Mouse (Mus musculus) right cerebral cortex, adult 2 months (tissue): ENCODE measurements around the gene Gbf1.
A peak's percentile ranks its signal among the peaks of the same experiment; 100 is the strongest.

Experiments
- DNase-seq, 2 experiments: peaks; one replicate each; pipeline ENCODE4 v3.0.0; 2021 to 2022; ENCODE audit warnings: low spot score in 2 of 2

Gbf1 gene

DNA sequence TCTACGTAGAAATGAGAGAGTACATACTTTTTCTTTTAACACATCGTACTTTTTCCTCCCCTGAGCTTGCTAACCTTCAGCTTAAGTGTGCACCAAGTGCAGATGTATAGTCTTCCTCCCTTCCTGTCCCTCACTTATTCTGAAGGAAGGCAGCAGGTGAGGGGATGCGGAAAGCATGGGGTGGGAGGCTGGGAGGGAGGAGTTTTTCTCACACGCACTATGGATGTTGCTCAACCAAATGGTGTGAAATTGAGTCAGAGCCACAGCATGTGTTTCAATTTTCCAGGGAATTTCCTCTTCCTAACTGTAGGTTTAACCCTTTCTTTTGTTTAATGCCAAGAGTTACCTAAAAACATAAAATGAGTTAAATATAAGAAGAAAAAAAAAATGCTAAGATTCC, 70.8 kb downstream of the Gbf1 start:
- peak; percentile 17 to 19 for DNase-seq

DNA sequence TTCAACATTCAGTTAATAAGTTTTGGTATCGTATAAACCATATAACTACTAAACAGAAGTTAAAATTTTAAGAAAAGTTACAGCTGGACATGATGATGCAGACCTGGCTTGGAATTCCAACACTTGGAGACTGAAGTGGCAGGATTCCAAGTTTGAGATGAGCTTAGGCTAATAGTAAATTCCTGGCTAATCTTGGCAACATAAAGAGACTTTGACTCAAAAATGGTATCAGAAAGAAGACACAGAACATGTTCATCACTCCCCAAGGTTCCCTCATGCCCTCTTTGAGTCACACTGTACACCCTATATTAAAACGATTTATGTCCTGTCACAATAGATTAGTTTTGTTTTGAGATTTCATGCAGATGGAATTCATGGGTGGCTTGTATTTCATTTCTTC, 72.6 kb downstream of the Gbf1 start:
- no peak for DNase-seq

DNA sequence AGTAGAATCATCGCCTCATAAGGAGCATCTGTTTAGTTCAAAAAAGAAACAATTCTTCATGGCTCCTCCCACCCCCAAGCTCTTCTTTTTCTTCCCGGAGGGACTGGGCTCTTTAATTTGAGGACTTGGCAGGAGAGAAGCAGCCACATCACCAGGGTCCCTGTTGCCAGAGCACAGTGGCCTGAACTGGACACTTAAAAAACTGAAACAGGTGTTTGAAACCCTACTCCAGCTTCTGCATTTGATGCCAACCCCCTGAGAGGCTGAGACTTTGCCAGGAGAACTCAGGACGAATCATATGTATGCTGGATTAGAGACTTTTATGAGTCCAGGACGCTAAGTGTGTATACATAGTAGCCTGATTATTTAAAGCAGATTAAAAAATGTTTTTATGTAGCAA, 73.2 kb downstream of the Gbf1 start:
- DNase-seq: no peak

DNA sequence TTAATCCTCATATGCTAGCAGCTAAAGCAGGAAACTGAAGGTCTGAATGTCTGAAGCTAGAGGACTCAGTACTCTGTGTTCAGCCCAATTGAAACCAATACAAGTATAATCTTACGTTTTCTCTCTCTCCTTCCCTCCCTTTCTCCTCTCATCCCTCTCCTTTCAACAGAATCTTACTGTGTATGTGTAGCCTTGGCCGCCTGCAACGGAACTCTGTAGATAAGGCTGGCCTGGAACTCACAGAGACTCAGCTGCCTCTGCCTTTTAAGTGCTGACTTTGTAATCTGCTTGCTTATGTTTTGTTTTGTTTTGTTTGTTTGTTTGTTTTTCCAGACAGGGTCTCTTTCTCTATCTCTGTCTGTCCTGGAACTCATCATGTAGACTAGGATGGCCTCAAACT, 74.0 kb downstream of the Gbf1 start:
- DNase-seq: no peak

DNA sequence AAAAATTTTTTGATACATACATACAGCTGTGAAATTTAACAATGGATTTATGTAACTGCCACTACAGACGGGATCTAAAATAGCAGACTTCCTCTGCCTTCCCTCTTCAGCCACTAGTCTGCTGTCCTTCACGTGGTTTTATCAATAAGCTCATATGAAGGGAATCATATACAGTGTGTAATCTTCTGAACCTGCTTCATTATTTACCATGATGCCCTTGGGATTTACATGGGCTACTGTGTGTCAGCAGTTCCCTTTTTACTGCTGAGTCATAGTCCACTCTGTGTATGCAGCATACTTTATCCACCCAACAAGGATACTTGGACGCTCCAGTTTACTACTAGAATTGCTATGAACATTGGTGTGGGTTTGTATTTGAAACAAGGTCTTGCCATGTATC, 75.0 kb downstream of the Gbf1 start:
- DNase-seq: no peak

DNA sequence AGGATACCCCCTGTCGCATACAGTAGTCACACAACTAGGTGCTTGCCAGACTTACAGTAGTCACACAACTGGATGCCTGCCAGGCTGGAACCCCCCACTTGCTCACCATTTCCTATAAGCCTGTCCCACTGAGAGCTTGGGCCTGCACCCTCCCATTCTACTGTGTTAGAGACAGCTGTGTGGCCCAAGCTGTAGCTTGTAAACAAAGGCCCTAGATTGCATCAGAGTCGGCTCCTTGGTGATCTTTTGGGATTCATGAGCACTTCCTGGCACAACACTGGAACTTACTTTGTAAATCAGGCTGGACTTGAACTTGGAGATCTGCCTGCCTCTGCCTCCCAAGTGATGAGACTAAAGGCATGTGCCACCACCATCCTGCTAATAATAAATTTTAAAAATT, 82.1 kb downstream of the Gbf1 start:
- no peak for DNase-seq

DNA sequence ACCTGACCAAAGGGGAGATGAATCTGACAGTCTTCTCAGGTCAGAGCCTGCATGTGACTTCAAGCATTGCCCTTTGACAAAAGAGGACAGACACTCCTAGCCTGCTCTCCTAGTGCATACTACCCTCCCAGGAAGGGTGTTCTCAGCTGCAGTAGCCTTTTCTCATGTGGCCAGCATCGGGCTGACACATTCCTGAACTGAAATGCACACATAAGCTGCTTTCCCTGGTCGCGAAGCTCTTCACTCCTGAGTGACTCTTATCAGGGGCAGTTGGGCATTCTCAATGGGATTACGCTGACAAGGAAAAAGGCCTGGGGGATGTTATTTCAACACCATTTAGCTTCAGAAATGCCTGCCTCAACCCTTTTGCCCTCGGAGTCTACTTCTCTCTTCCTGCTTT, 84.3 kb downstream of the Gbf1 start:
- no peak for DNase-seq

DNA sequence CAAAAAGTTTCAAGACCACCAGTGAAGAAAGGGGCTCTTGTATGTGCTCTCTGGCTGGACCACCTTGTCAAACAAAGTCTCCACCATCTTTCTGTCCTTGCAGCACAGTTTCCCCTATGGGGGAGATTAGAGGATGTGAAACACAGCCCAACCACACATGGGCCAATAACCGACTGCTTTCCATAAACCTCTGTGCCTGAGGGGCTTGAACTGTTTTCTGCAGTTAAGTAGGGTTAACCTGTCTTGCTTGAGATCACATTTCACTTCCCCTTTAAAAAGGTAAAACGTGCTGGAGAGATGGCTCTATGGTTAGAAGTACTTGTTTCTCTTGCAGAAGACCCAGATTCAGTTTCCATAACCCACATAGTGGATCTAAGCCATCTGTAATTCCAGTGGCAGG, 87.9 kb downstream of the Gbf1 start:
- no peak for DNase-seq

DNA sequence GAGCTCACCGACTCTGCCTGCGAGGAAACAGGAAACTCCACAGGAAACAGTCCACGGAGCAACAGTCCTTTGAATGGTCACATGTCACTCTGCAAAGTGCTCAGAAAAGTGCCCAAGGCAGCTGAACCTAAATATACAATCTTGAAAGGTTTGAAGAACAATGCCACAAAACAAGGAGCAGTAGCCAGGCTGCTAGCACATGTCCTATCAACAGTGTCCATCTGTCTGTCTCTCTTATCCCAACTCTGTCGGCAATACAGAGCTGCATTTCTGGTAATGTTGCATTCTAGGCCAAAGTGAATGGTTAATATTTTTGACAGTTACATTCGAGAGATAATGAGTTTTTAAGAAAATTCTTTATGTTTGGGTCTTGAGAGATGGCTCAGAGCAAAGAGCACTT, 90.1 kb downstream of the Gbf1 start:
- no peak for DNase-seq

DNA sequence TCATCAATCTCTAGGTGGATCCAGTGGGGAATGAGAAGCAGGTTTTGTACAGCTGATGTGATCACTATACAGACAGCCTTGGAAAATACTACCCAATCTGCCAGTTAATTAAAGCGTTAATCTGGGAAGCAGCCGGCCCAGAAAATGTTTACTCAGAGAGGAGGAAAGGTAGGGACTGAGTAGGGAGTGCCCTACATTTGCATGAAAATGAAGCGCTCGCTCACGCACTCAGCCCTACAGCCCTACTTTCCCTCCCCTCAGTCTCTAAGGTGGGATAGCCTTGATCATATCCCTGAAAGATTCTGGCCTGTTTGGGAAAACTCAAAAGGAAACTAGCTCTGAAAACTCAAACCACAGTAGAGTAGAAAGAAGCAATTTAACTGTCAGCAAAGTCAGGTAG, 92.3 kb downstream of the Gbf1 start:
- no peak for DNase-seq

DNA sequence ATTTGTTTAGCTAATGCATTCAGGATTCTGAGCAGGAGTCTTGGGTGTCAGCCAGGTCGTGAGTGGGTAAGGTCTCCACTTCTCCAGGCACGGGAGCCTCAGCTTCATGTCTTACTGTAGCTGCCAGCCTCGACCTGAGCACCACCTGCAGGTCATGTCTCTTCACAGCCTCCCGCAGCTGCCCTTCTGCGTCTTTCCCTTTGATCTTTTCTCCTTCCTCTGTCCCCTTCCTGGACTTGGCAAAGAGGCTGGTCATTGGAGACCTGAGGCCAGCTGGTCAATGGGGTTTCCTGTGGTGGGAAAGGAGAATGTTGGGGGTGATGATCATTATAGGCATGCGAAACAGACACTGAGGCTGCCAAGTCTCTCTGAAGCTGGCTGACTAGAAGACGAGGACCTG, 96.7 kb downstream of the Gbf1 start:
- DNase-seq: no peak

DNA sequence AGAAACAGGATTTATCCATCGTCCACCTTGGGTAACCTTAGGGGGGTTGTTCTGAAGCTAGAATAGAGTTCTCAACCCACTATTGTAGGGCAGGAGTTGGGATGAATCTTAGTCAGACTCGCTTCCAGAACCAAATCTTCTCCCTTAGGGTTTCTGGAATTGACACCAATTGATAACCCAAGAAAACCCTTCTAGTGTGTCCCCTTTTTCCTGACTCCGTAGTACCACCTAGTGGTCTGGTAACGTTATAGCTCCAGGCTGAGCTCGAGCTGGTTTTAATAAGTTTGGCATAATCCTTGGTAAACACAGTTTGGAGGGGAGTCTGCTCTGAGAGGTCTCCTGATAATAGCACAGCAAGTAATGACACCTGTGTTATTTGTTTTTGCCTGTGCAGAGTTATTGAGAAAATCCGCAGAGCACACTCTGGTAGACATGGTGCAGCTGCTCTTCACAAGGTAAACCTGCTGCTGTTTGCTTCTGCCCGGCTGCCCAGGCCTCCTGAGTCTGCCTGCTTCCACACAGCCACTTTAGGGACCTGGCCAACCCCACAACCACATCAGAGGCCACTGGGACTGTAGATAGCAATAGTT, 101.9 kb downstream of the Gbf1 start:
- peak; percentile 23 to 57 for DNase-seq

DNA sequence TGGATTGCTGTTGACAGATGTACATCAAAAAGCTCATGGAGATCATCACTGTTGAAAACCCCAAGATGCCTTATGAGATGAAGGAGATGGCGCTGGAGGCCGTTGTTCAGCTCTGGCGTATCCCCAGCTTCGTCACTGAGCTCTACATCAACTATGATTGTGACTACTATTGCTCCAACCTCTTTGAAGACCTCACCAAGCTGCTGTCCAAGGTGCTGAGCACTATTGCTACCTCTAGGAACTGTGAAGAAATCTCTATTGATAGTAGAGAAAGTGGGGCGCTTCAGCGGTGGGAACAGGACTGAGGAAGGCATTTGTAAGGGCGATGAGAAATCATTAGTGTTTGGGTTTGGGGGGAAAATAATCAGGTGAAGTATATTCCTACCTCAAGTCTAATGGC, 112.5 kb downstream of the Gbf1 start:
- DNase-seq: no peak

DNA sequence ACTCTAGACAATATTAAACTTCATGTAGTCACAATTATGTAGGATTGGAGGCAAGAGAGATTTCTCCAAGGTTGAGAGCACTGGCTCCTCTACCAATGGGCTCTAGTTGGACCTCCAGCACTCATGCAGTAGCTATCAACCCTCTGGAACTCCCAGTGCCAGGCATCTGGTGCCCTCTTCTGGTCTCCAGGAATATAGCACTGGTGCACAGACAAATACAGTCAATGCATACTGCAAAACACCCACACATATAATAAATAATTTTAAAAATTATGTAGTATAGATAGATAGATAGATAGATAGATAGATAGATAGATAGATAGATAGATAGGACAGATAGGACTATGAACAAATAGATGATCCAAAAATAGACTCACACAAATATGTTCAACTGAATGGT, 123.0 kb downstream of the Gbf1 start:
- DNase-seq: no peak

DNA sequence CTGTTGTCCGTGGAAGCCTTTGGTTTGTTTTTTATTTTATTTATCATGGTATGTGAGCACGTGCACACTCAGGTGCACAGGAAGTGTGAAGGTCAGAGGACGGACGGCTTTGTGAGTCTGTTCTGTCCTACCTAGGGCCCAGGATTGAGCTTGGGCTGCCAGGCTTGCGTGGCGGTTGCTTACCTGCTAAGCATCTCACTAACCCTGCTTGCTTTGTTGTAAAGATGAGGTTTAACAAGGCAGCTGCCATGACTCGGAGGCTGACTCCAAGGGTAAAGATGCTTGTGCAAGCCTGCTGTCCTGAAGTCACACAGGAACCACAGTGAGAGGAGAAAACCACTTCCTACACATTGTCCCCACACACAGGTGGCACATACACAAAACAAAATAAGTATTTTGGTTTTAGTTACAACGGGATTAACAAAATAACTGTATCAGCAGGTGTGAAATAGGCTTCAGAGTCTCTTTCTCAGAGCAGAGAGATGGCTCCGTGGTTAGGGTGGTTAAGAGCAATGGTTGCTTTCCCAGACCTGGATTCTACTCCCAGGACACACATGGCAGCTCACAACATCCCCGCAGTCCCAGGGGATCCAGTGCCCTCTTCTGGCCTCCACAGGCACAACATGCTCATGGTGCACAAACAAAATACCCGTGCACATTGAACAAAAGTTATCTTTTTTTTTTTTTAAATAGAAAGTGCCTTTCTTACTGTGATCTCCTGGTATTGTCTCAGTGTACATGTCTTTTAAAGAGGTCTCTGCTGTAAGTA, 130.0 kb downstream of the Gbf1 start:
- no peak for DNase-seq

DNA sequence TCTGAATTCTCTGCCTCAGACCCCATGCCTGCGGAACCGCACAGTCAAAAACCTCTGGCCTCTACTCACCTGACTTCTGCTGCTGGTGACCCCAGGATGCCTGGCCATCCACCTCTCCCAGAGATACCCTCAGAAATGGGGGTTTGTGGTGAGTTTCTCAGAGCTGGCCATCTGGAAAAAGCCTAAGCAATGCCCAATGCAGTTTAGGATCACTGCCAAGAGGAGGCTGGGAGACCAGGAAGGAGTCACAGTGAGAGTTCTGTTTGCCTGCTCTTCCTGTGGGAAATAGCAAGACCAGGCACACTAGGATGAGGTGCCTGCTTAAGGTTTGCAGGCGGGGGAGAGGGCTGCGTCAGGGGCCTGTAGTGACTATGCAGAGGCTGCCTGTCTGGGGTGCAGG, 132.4 kb downstream of the Gbf1 start:
- DNase-seq: no peak

DNA sequence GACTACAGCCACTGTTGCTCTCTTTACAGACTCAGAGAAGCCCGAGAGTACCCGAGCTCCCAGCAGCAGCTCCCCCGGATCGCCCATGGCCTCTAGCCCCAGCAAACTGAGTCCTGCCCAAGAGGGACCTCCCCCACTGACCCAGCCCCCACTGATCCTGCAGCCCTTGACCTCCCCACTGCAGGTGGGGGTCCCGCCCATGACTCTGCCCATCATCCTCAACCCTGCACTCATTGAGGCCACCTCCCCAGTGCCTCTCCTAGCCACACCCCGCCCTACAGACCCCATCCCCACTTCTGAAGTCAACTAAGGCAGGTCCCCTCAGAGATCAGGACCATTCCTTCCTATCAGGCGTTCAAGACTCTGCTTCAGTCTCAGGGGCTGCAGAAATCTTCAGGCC, 133.3 kb downstream of the Gbf1 start:
- no peak for DNase-seq

DNA sequence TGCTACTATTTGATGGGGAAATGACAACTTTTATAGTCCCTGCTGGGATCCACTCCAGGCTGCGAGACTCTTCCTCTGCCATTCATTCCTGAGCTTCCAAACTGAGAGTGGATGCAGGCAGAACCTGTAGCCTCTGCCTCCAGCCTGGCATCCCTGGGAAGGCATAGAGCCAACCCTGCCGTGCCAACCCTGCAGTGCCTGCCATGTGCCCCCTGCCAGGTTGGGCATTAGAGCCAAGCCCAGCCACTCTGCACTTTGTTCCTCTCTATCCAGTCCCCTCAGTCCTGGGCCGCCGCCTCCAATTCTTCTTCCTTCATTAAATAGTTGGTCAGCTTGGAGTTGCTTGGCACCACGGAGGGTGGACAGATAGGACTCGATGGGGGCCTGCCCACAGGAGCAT, 133.7 kb downstream of the Gbf1 start:
- DNase-seq: no peak

DNA sequence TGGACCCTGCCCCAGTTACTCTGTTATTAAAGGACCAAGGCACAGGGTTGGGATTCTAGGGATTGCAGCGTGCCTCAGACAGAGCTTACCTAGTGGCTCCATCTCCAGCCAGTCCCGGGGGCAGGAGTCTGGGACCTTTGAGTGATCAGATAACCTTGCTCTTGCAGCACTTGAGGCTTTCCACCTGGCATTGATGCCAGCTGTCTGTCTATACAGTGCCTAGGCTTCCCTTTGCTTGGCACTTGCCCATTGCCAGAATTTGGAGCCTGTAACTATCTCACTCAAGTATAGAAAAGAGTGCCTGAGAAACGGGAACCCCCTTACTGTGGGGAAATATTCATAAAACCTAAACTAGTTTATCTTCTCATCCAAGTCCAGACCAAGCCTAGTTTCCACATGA, 134.6 kb downstream of the Gbf1 start:
- no peak for DNase-seq

DNA sequence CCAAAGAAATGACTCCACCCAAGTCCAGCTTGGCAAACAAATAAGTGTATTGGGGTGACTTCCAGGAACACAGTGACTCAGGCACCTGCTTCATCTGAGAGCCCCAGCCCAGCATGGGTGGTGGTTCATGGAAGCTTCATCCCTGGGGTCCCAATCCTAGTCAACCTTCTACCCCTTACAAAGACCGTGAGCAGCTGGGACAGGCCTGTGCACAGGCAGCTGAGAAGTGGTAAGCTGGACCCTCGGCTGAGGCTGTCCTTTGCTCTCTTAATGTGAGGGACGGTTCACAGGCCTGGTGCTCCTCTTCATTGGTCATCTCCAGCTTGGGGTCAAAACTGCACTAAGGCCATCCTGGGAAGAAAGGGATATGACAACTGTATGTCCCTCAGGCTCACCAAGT, 135.3 kb downstream of the Gbf1 start:
- DNase-seq: no peak

DNA sequence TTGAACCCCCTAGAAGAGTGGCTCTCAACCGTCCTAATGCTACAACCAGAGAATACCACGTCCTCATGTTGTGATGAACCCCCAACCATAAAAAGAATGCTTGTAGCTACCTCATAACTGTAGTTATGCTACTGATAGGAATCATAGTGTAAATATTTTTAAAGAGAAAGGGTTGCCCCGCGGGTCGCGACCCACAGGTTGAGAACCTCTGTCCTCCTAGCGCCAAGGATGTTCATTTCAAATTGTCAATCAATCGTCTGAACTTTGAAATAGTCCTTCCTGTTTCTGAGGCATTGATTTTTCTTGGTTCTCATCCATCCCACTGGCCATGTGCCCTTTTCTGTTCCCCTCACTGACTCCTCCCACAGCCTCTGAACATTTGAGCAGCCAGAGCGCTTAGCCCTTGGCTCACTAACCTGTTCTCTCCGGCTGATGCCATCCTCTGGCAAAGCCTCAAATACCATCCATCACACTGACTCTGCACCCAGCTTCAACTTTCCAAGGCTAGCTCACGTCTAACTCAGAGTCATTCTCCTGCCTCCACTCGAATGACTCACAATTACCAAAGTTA, 138.3 kb downstream of the Gbf1 start:
- DNase-seq: no peak

DNA sequence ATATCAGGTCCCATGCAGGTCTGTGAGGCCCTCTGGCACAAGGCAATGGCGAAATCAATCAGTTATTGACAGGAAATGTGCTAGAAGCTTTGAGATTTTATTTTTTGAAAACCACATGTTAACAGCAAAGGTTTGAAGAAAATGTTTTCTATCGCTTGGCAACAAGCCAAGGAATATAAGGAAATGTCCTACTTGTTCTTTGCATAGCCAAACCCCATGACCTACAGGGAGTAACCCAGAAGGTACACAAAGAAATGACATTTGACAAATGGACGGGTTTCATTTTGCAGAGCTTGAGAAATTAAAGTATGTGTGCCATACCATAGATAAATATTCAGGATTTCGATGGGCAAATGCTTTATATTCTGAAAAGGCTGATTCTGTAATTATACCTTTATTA, 144.6 kb downstream of the Gbf1 start:
- DNase-seq: no peak

DNA sequence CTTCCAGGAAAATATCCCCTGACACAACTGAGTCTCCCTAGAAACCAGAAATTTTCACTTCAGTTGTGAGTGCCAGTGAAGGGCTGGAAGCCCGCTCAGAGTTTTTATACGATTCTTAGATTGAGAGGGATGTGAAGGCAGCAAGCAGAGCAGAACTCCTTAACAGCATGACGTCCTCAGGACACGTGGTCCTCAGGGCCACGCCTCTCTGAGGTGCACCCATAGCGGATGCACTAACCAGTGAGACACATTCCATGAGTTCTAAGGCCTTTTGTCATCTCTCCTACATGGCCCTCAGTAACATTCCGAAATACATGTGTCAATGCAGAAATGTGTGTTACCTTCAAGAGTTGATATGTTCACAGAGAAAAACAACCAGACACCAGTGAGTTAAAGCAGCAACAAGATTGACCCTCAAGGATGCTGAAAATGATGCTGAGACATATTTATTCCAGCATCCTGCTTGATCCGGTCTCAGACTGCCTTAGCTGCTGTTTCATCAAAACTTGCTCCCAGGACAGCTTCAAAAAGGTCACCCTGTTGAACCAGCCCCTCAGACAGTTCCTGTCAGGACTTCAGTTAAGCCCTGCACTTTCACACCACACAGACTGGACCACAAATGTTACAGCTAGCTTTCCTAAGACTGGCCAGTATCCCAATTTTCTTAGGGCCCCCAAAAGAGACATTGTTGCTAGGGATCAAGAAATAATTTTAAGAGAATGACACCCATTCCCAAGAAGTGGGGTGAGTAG, 148.2 kb downstream of the Gbf1 start:
- no peak for DNase-seq
